Mouse (Mus musculus) kidney, embryonic 14.5 days (tissue): ENCODE results near the gene Nrp1. TPM values are rescaled to one million over a fixed set of nuclear protein-coding genes. Genes with fewer than 3 reads are reported as not detected.

Experiments
- ATAC-seq: fragments of 200-750 bp; cut with Nextera tagmentation; 2 replicates; pipeline ENCODE4 v1.8.0; 2017; ENCODE audit warnings: moderate number of reproducible peaks, mild to moderate bottlenecking, moderate TSS enrichment, moderate library complexity; ENCODE audit not compliant: low FRiP score, low TSS enrichment
- H3K27ac ChIP-seq: fragments of 300-500 bp; sonication (generic); 2 replicates; pipeline ENCODE4 v1.5.1; 2014; ENCODE audit warnings: low read depth, mild to moderate bottlenecking, low read length, moderate library complexity, mixed read lengths
- H3K27me3 ChIP-seq: fragments of 300-500 bp; sonication (generic); 2 replicates; pipeline ENCODE4 v1.6.1; 2014; ENCODE audit warnings: mild to moderate bottlenecking, low read length; ENCODE audit not compliant: control insufficient read depth, insufficient read depth
- H3K36me3 ChIP-seq: fragments of 300-500 bp; sonication (generic); 2 replicates; pipeline ENCODE4 v1.6.1; 2014; ENCODE audit warnings: low read length, mixed read lengths; ENCODE audit not compliant: control insufficient read depth, insufficient read depth
- H3K4me1 ChIP-seq: fragments of 300-500 bp; sonication (generic); 2 replicates; pipeline ENCODE4 v1.6.1; 2014; ENCODE audit warnings: low read length, mixed read lengths; ENCODE audit not compliant: control insufficient read depth, insufficient read depth
- H3K4me2 ChIP-seq: fragments of 300-500 bp; sonication (generic); replicated peaks from 2 replicates; pipeline ENCODE4 v1.6.1; 2014; ENCODE audit warnings: low read depth, mild to moderate bottlenecking, low read length
- H3K4me3 ChIP-seq: fragments of 300-500 bp; sonication (generic); 2 replicates; pipeline ENCODE4 v1.5.1; 2014; ENCODE audit warnings: mild to moderate bottlenecking, low read length
- H3K9ac ChIP-seq: fragments of 300-500 bp; sonication (generic); 2 replicates; pipeline ENCODE4 v1.6.1; 2014; ENCODE audit warnings: low read depth, mild to moderate bottlenecking, low read length, moderate library complexity
- H3K9me3 ChIP-seq: fragments of 300-500 bp; sonication (generic); 2 replicates; pipeline ENCODE4 v1.6.1; 2016; ENCODE audit warnings: low read length; ENCODE audit not compliant: control insufficient read depth
- WGBS: fragments of 180-500 bp; shearing (Covaris S2); extraction: QIAGEN DNeasy Blood & Tissue Kit; methylation state at CpG from one replicate; pipeline ENCODE4 v1.1.7; 2014; 5-methylcytosine and 5-hydroxymethylcytosine counted together
- polyA plus RNA-seq: library from polyadenylated mRNA; unstranded; fragments of >200 nt; fragmentation: Nextera tagmentation; extraction: Ambion mirVana; gene quantifications from 2 replicates; pipeline ENCODE4 v1.2.1, GENCODE M21; 2014

Nrp1 gene
- polyA plus RNA-seq, 1 experiment from 2014 or later, result 113 TPM

DNA sequence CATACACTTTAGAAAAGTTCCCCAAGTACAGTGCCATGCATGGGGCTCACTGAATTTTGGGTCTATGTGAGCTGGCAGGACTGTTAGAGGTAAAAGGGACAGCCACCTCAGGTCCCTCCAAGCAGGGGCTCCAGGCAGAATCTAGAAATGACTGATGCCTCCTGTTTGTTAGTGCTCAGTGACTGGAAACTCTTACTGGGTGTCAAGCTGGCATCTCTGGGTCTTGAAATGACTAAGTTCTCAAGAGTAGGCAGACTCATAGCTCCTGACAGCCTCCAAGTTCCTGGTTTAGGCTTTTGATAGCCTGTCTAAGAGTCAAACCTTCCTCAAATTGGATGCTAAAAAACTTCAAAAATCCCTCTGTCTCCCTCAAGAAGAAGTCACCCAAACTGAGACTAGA, 177.3 kb downstream of the Nrp1 start:
- no peak overlapping the region for H3K4me2 ChIP-seq

DNA sequence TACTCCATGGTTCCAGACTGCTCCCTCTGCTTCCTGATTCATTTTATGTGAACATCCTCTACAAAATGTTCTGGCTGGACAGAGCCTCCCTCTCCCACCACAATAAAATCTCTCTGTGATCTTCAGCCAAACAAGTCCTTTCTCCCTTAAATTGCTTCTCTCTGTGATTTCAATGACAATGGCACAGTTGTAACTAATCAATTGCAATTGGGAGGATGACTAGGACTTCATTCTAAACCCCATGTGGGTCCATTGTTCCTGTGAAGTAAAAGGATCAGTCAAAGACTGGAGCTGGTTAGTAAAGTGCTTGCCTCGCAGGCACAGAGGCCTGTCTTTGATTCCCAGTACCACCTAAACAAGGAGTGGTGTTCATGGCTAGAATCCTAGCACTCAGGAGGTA, 180.0 kb downstream of the Nrp1 start:
- Histone ChIP-seq H3K4me2 (no peak overlapping the region), H3K4me1 (no peaks in the 10 kb centered on the region), H3K9me3 (no peaks in the 10 kb centered on the region), H3K9ac (no peak overlapping the region), H3K27ac (no peak overlapping the region), H3K36me3 (no peaks in the 10 kb centered on the region), H3K4me3 (no peak overlapping the region), H3K27me3 (no peaks in the 10 kb centered on the region)
- ATAC-seq, result no peak
- 48% methylated on average over 1 of the region's 1 CpGs for WGBS

More for the DNA sequence above, 177.3 kb downstream of the Nrp1 start:
- Histone ChIP-seq H3K27ac (no peak overlapping the region), H3K9ac (no peak overlapping the region), H3K9me3 (no peaks in the 10 kb centered on the region), H3K4me1 (no peaks in the 10 kb centered on the region), H3K4me3 (no peak overlapping the region), H3K36me3 (no peaks in the 10 kb centered on the region), H3K27me3 (no peaks in the 10 kb centered on the region)
- ATAC-seq, result no peak

DNA sequence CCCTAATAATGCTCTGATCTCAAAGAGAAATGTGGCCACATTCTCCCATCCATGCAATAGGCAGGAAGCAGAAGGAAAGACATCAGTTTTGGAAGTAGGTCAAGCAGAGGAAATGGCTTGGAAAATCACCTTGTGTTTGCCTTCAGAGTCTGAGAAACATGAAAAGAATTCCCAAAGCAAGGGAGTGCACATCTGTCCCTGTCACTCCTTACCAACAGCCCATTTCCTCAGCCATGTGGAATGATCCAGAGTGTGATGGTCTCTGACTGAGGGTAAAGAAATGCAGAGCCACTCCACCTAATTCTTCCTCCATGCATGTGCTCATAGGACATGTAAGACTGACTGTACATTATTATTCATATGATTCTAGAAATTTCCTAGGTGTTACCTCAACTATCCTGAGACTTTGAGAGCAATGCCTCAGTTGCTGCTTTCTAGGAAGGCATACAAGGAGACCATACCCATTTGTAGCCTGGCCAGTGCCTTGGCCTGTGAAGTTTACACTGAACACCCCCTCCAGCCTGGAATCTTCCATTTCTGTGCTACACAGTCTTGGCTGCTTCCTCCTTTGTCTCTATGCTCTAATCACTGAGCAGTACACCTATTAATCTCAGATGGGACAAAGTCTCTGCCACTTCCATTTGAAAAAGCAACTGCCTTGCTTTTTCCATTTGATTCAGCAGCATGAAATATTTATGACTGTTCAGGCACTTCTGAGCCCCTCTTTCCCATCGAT, 183.1 kb downstream of the Nrp1 start:
- Histone ChIP-seq H3K4me2 (no peak overlapping the region), H3K9ac (no peak overlapping the region), H3K4me1 (no peaks in the 10 kb centered on the region), H3K36me3 (no peaks in the 10 kb centered on the region), H3K4me3 (no peak overlapping the region), H3K9me3 (no peaks in the 10 kb centered on the region), H3K27ac (no peak overlapping the region), H3K27me3 (no peaks in the 10 kb centered on the region)
- 43% methylated on average over 1 of the region's 1 CpGs for WGBS
- ATAC-seq, result no peak

- H3K9ac ChIP-seq, result no peak overlapping the region
- H3K36me3 ChIP-seq, result no peaks in the 10 kb centered on the region
- ATAC-seq, result no peak
- H3K4me1 ChIP-seq, result no peaks in the 10 kb centered on the region
- H3K9me3 ChIP-seq, result no peaks in the 10 kb centered on the region
- H3K4me3 ChIP-seq, result no peak overlapping the region
- no peak overlapping the region for H3K27ac ChIP-seq
- H3K4me2 ChIP-seq, result no peak overlapping the region
- H3K27me3 ChIP-seq, result no peaks in the 10 kb centered on the region
- 84% methylated on average over 2 of the region's 2 CpGs for WGBS
Measured at GRCm38 (mm10) chr8:128544128-128544846, 185.9 kb downstream of the Nrp1 start.

DNA sequence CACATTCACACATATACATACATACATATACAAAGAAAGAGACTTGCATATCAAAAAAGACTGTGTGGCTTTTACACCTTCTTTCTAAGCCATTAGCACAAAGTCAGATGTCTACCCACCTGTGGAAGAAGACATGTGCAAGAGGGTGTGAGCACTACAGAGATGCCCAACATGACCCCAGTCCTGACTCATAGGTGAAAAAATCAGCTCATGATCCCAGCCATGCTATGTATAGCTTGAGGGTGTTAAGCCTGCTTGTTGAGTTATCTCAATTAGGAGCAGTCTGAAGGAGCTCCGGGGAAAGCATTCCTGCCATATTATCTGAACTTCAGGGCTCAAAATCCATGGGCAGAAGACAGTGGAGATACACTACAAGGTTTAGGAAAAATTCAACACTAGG, 187.9 kb downstream of the Nrp1 start:
- H3K9ac ChIP-seq, result no peak overlapping the region
- no peaks in the 10 kb centered on the region for H3K9me3 ChIP-seq
- WGBS, result 93% methylated on average over 1 of the region's 1 CpGs
- H3K27me3 ChIP-seq, result no peaks in the 10 kb centered on the region
- no peak for ATAC-seq
- no peaks in the 10 kb centered on the region for H3K4me1 ChIP-seq
- no peaks in the 10 kb centered on the region for H3K36me3 ChIP-seq
- H3K27ac ChIP-seq, result no peak overlapping the region
- no peak overlapping the region for H3K4me3 ChIP-seq
- no peak overlapping the region for H3K4me2 ChIP-seq

- H3K27me3 ChIP-seq, result no peaks in the 10 kb centered on the region
- H3K4me2 ChIP-seq, result no peak overlapping the region
- no peak overlapping the region for H3K9ac ChIP-seq
- H3K27ac ChIP-seq, result no peak overlapping the region
- H3K4me3 ChIP-seq, result no peak overlapping the region
- 91% methylated on average over 4 of the region's 4 CpGs for WGBS
- H3K36me3 ChIP-seq, result no peaks in the 10 kb centered on the region
- no peak for ATAC-seq
- H3K9me3 ChIP-seq, result no peaks in the 10 kb centered on the region
- no peaks in the 10 kb centered on the region for H3K4me1 ChIP-seq
Measured at GRCm38 (mm10) chr8:128547361-128547760, 189.0 kb downstream of the Nrp1 start.

GRCm38 (mm10) chr8:128549738-128550137, 191.3 kb downstream of the Nrp1 start:
- H3K4me2 ChIP-seq, result no peak overlapping the region
- H3K4me1 ChIP-seq, result no peaks in the 10 kb centered on the region
- ATAC-seq, result no peak
- no peak overlapping the region for H3K4me3 ChIP-seq
- no peak overlapping the region for H3K9ac ChIP-seq
- H3K27me3 ChIP-seq, result no peaks in the 10 kb centered on the region
- H3K36me3 ChIP-seq, result no peaks in the 10 kb centered on the region
- 93% methylated on average over 5 of the region's 5 CpGs for WGBS
- no peak overlapping the region for H3K27ac ChIP-seq
- H3K9me3 ChIP-seq, result no peaks in the 10 kb centered on the region

- Histone ChIP-seq H3K36me3 (no peaks in the 10 kb centered on the region), H3K27ac (no peak overlapping the region), H3K9ac (no peak overlapping the region), H3K4me2 (no peak overlapping the region), H3K4me3 (no peak overlapping the region), H3K4me1 (no peaks in the 10 kb centered on the region), H3K9me3 (no peaks in the 10 kb centered on the region), H3K27me3 (no peaks in the 10 kb centered on the region)
- 52% methylated on average over 15 of the region's 15 CpGs for WGBS
- ATAC-seq, result no peak
Measured at GRCm38 (mm10) chr8:128551421-128552139, 193.2 kb downstream of the Nrp1 start.
